Mouse (Mus musculus) lung, embryonic 16.5 days (tissue): ENCODE results near the gene Cyct. TPM values are rescaled to one million over a fixed set of nuclear protein-coding genes. Genes with fewer than 3 reads are reported as not detected.

ENCODE experiments used
- ATAC-seq: fragments of 200-750 bp; cut with Nextera tagmentation; 2 replicates; pipeline ENCODE4 v1.8.0; 2017; ENCODE audit warnings: low read depth, mild to moderate bottlenecking, moderate library complexity
- H3K27ac ChIP-seq: fragments of 300-500 bp; sonication (generic); 2 replicates; pipeline ENCODE4 v1.5.1; 2014; ENCODE audit warnings: mild to moderate bottlenecking, control low read depth, low read length
- H3K27me3 ChIP-seq: fragments of 300-500 bp; sonication (generic); 2 replicates; pipeline ENCODE4 v1.6.1; 2014; ENCODE audit warnings: low read depth, low read length, mixed read lengths; ENCODE audit not compliant: control insufficient read depth, insufficient read depth
- H3K36me3 ChIP-seq: fragments of 300-500 bp; sonication (generic); 2 replicates; pipeline ENCODE4 v1.6.1; 2014; ENCODE audit warnings: low read length; ENCODE audit not compliant: control insufficient read depth, insufficient read depth
- H3K4me1 ChIP-seq: fragments of 300-500 bp; sonication (generic); replicated peaks from 2 replicates; pipeline ENCODE4 v1.6.1; 2014; ENCODE audit warnings: low read length, mixed read lengths; ENCODE audit not compliant: control insufficient read depth, insufficient read depth
- H3K4me2 ChIP-seq: fragments of 300-500 bp; sonication (generic); 2 replicates; pipeline ENCODE4 v1.6.1; 2014; ENCODE audit warnings: low read depth, low read length, control low read depth
- H3K4me3 ChIP-seq: fragments of 300-500 bp; sonication (generic); 2 replicates; pipeline ENCODE4 v1.5.1; 2014; ENCODE audit warnings: mild to moderate bottlenecking, low read length, control low read depth
- H3K9ac ChIP-seq: fragments of 300-500 bp; sonication (generic); 2 replicates; pipeline ENCODE4 v1.6.1; 2014; ENCODE audit warnings: low read length, control low read depth
- H3K9me3 ChIP-seq: fragments of 300-500 bp; sonication (generic); 2 replicates; pipeline ENCODE4 v1.6.1; 2016; ENCODE audit warnings: low read length; ENCODE audit not compliant: control insufficient read depth
- WGBS: fragments of 180-500 bp; shearing (Covaris S2); extraction: QIAGEN DNeasy Blood & Tissue Kit; methylation state at CpG from one replicate; pipeline ENCODE4 v1.1.7; 2014; 5-methylcytosine and 5-hydroxymethylcytosine counted together
- microRNA-seq: library from miRNA; unstranded; fragments of <30 nt; microRNA quantifications from one replicate; pipeline ENCODE4, GENCODE M21; 2016
- polyA plus RNA-seq: library from polyadenylated mRNA; unstranded; fragments of >200 nt; fragmentation: Nextera tagmentation; extraction: Ambion mirVana; gene quantifications from 2 replicates; pipeline ENCODE4 v1.2.1, GENCODE M21; 2015

Cyct gene
- polyA plus RNA-seq, 1 experiment from 2014 or later, result not detected

DNA sequence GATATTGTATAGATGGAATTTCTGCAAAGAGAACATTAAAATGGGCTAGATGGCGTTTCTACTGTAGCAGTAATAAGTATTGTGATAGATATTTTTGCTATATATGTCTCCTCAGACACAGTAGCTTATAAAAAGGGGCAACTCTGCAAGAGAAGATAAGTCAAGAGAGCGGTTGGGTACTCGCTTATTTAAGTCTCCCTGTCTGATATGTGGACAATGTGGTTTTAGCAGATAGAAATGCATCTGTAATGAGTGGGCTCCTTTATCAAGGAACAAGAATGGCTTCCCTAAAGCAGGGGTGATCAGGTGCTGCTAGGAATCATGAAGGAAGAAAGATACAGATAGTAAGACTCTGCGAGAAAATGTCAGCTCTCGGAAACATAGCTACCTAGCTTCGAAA lies 39.9 kb downstream of the Cyct start:
- WGBS, result 87% methylated on average over 6 of the region's 6 CpGs
- no peaks in the 10 kb centered on the region for H3K36me3 ChIP-seq
- H3K4me1 ChIP-seq, result no peaks in the 10 kb centered on the region
- ATAC-seq, result no peak
- H3K27ac ChIP-seq, result no peak overlapping the region
- H3K27me3 ChIP-seq, result no peaks in the 10 kb centered on the region; the same call in 1 of the 2 replicates
- no peaks in the 10 kb centered on the region for H3K9me3 ChIP-seq
- H3K9ac ChIP-seq, result no peak overlapping the region
- no peak overlapping the region for H3K4me3 ChIP-seq
- H3K4me2 ChIP-seq, result no peak overlapping the region

DNA sequence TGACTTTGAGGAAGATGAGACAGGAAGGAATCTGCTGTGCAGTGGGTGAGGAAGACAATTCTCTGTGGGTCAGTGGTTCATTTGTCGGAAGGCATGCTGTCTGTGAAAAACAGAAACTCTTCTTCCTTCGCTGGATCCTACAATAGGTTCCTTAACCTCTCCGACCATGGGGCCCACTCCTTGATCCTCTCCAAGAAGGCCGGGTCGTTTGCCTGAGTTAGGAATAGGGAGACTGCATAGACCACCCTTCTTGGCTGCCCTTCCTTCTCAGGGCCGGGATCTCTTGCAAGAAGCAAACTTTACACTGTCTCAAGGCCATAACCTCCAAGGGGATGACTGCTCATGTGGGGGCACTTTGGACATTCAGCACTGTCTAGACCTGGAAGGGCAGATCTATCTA lies 41.0 kb downstream of the Cyct start:
- Histone ChIP-seq H3K27me3 (no peaks in the 10 kb centered on the region; the same call in 1 of the 2 replicates), H3K9ac (no peak overlapping the region), H3K36me3 (no peaks in the 10 kb centered on the region), H3K4me3 (no peak overlapping the region), H3K9me3 (no peaks in the 10 kb centered on the region), H3K4me2 (no peak overlapping the region), H3K4me1 (no peaks in the 10 kb centered on the region), H3K27ac (no peak overlapping the region)
- no peak for ATAC-seq
- WGBS, result 83% methylated on average over 6 of the region's 6 CpGs

Small RNA genes within 50 kb of the gene (microRNA-seq; reads per million reads assigned to microRNA genes)
- not detected for gene Gm44337

Other genes starting within 250 kb of the Cyct start
- gene Pde11a, start 21.7 kb downstream of the Cyct start, polyA plus RNA-seq, result 0.09 and 0.13 TPM in 2 replicates
- 14.2 and 18.8 TPM in 2 replicates for gene Rbm45, start 9.5 kb upstream of the Cyct start, polyA plus RNA-seq
- 20.9 and 24.1 TPM in 2 replicates for gene Osbpl6, start 46.1 kb upstream of the Cyct start, polyA plus RNA-seq